Mouse (Mus musculus): Measurements from ENCODE around the gene Lao1. TPM values are rescaled to one million over a fixed set of nuclear protein-coding genes. Genes with fewer than 3 reads are reported as not detected.

Lao1 gene
- total RNA-seq, 2 experiments from 2014 or later: 0.51 to 0.79 TPM

- H3K4me3 ChIP-seq: no peak overlapping the region
- no peak for DNase-seq (ENCODE audit: low spot score in 2 of 2)
- TF ChIP-seq CTCF (conservative IDR thresholded peaks at IDR 0.05): no peak
- no peak overlapping the region for H3K27ac ChIP-seq
Observed at GRCm38 (mm10) chr4:119002512-119002911, 41.1 kb downstream of the Lao1 start.

GRCm38 (mm10) chr4:119004178-119004577 lies 42.8 kb downstream of the Lao1 start:
- TF ChIP-seq CTCF (conservative IDR thresholded peaks at IDR 0.05): peak; percentile 70
- no peak overlapping the region for H3K27ac ChIP-seq
- DNase-seq (ENCODE audit: low spot score in 2 of 2): no peak
- H3K4me3 ChIP-seq: no peak overlapping the region

GRCm38 (mm10) chr4:119004613-119005339 lies 43.4 kb downstream of the Lao1 start:
- peak; percentile 96 for TF ChIP-seq CTCF (conservative IDR thresholded peaks at IDR 0.05)
- Histone ChIP-seq H3K27ac (no peak overlapping the region), H3K4me3 (no peak overlapping the region)
- peak; percentile 83 to 93 for DNase-seq (ENCODE audit: low spot score in 2 of 2)

- Histone ChIP-seq H3K27ac (peak overlapping the region; percentile 68), H3K4me3 (no peak overlapping the region)
- no peak for TF ChIP-seq CTCF (conservative IDR thresholded peaks at IDR 0.05)
- DNase-seq (ENCODE audit: low spot score in 2 of 2): no peak
Observed at GRCm38 (mm10) chr4:119007602-119008001, 46.2 kb downstream of the Lao1 start.

- Histone ChIP-seq H3K4me3 (no peak overlapping the region), H3K27ac (peak overlapping the region; percentile 68)
- no peak for DNase-seq (ENCODE audit: low spot score in 2 of 2)
- TF ChIP-seq CTCF (conservative IDR thresholded peaks at IDR 0.05): no peak
Observed at GRCm38 (mm10) chr4:119008476-119008875, 47.1 kb downstream of the Lao1 start.

- no peak for TF ChIP-seq CTCF (conservative IDR thresholded peaks at IDR 0.05)
- no peak for DNase-seq (ENCODE audit: low spot score in 2 of 2)
- Histone ChIP-seq H3K4me3 (no peak overlapping the region), H3K27ac (peak overlapping the region; percentile 68; the same call in 1 of the 2 replicates)
Observed at GRCm38 (mm10) chr4:119009814-119010213, 48.4 kb downstream of the Lao1 start.

GRCm38 (mm10) chr4:119011050-119011680 lies 49.8 kb downstream of the Lao1 start:
- DNase-seq (ENCODE audit: low spot score in 2 of 2): no peak
- Histone ChIP-seq H3K27ac (no peak overlapping the region), H3K4me3 (no peak overlapping the region)
- no peak for TF ChIP-seq CTCF (conservative IDR thresholded peaks at IDR 0.05)

- TF ChIP-seq CTCF (conservative IDR thresholded peaks at IDR 0.05): no peak
- no peak overlapping the region for H3K4me3 ChIP-seq
- no peak for DNase-seq (ENCODE audit: low spot score in 2 of 2)
- H3K27ac ChIP-seq: no peak overlapping the region
Observed at GRCm38 (mm10) chr4:119013031-119013430, 51.7 kb downstream of the Lao1 start.

- no peak overlapping the region for H3K27ac ChIP-seq
- no peak for DNase-seq (ENCODE audit: low spot score in 2 of 2)
- no peak overlapping the region for H3K4me3 ChIP-seq
- no peak for TF ChIP-seq CTCF (conservative IDR thresholded peaks at IDR 0.05)
Observed at GRCm38 (mm10) chr4:119014997-119015396, 53.6 kb downstream of the Lao1 start.

- Histone ChIP-seq H3K27ac (no peak overlapping the region), H3K4me3 (no peak overlapping the region)
- TF ChIP-seq CTCF (conservative IDR thresholded peaks at IDR 0.05): peak; percentile 26; the same call in 1 of the 2 replicates
- no peak for DNase-seq (ENCODE audit: low spot score in 2 of 2)
Observed at GRCm38 (mm10) chr4:119015557-119015956, 54.2 kb downstream of the Lao1 start.

GRCm38 (mm10) chr4:119017078-119017477 lies 55.7 kb downstream of the Lao1 start:
- TF ChIP-seq CTCF (conservative IDR thresholded peaks at IDR 0.05): no peak
- Histone ChIP-seq H3K27ac (no peak overlapping the region), H3K4me3 (no peak overlapping the region)
- no peak for DNase-seq (ENCODE audit: low spot score in 2 of 2)

Other genes with a start within 250 kb of the Lao1 start
- not detected for gene Olfr1340, start 241.4 kb upstream of the Lao1 start, total RNA-seq (2021)
- not detected for gene Olfr1339, start 229.4 kb upstream of the Lao1 start, total RNA-seq (2021)
- gene Olfr1338, start 202.8 kb upstream of the Lao1 start, total RNA-seq (2021): not detected
- not detected for gene Olfr1337, start 179.0 kb upstream of the Lao1 start, total RNA-seq (2021)
- not detected for gene Olfr1335, start 151.6 kb upstream of the Lao1 start, total RNA-seq (2021)
- not detected for gene Olfr1333, start 125.3 kb upstream of the Lao1 start, total RNA-seq (2021)
- gene Olfr1331, start 96.9 kb upstream of the Lao1 start, total RNA-seq (2021): not detected
- not detected for gene Olfr1330, start 73.0 kb upstream of the Lao1 start, total RNA-seq (2021)
- not detected for gene Olfr1329, start 44.1 kb upstream of the Lao1 start, total RNA-seq (2021)
- gene Olfr1328, start 23.0 kb upstream of the Lao1 start, total RNA-seq (2021): not detected
- gene Slc2a1, start 147.1 kb downstream of the Lao1 start, total RNA-seq (2021): 10 to 100 TPM; 94.5 to 96.4 TPM
- gene Zfp691, start 212.6 kb downstream of the Lao1 start, total RNA-seq (2021): 1 to 10 TPM; 6.1 to 6.5 TPM
- gene Ermap, start 228.4 kb downstream of the Lao1 start, total RNA-seq (2021): under 1 TPM; 0.32 to 0.44 TPM
- gene Svbp, start 233.7 kb downstream of the Lao1 start, total RNA-seq (2021): 10 to 100 TPM; 13.9 to 16.6 TPM

All from layer of hippocampus, adult 2 months (tissue).